Mouse (Mus musculus) urinary bladder, postnatal 14 days (tissue): ENCODE results near the gene Cox20.
A peak's percentile ranks its signal among the peaks of the same experiment; 100 is the strongest.
"Not testable (repeated sequence)": the region's sequence is repeated elsewhere in the genome, so short reads cannot be mapped to it uniquely, and the experiment has no call there.

Experiments
- DNase-seq: peaks from one replicate; pipeline ENCODE4 v3.0.0; 2021; ENCODE audit warnings: low spot score

Cox20 gene

GRCm38 (mm10) chr1:178318389-178319184, at the start of gene Cox20:
TSS of gene Cox20 (plus strand) at chr1:178319130.
- DNase-seq = peak; percentile 97

DNA sequence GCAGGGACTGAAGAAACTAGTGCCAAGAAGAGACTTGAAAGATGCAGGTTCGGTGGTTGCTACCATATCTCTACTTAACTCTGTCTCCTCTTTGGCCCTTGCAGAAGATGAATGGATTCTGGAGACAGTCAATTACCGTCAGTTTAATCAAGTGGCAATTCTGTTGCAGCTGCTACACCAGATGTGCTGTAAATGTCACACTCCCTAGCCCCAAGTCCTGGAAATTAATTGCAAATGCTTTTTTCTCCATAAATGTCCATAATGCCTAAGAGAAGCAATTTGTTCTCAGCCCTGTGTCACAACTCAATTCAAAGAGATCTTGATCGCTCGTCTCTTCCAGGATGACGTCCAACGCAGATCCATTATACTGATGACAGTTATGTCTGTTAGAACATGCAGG, 48.3 kb upstream of the Cox20 start:
- no peak for DNase-seq

GRCm38 (mm10) chr1:178275174-178275730, 43.7 kb upstream of the Cox20 start:
- DNase-seq = no peak

DNA sequence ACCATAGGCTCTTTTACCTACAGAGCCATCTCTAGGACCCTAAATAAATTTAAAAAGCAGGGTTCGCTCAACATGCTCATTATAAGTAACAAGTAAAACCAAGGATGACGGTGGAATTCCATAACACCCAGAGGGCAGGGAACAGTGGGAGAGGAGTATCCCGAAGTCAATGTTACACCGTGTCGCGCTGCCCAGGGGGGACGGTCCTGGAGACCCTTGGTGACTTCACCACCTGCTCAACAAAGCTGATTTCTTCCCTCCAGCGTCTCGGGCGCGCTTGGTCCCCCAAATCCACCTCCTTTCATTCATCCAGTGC, 43.2 kb upstream of the Cox20 start:
- DNase-seq = no peak

DNA sequence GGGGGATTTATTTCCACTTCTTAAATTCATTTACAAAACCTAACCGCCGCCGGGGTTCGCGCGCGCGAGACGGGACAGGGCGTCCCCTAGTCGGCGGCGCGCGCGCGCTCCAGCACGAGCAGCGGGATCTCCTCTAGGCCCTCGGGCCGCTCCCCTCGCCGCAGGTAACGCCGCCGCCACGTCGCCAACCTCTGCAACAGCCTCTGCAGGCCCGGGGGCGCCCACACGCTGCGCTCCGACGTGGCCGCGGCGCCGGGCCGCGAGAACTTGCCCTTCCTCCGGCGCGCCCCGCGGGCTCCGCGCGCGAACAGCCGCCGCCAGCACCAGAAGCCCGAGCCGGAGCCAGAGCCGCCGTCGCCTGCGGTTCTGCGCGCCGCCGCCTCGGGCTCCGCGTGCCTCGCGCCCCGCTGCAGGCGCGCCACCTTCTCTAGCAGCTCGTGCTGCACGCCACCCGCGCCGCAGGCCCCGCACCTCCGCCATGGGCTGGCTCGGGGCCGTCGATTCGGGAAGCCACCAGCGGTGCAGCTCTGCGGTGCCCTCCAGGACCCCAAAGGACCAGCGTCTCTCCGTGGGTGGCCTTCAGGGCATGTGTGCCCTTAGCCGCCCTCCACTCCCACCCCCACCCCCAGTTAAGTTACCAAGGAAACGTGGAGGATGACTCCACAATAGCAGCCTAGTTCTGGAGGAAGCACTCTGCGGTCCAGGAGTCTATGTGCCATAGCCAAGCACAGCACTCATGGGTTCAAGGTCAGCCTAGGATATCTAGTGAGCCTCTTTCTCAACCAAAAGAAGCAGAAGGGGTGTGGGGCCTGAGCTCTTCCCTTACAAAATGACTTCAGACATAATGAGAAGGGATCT, 42.6 kb upstream of the Cox20 start:
- peak; percentile 71 for DNase-seq

GRCm38 (mm10) chr1:178283314-178283713, 35.6 kb upstream of the Cox20 start:
- not testable (repeated sequence) for DNase-seq

GRCm38 (mm10) chr1:178283946-178284720, 34.8 kb upstream of the Cox20 start:
- no peak for DNase-seq

GRCm38 (mm10) chr1:178287601-178288176, 31.2 kb upstream of the Cox20 start:
- DNase-seq = no peak

- DNase-seq = no peak
These were observed 27.2 kb upstream of the Cox20 start for GRCm38 (mm10) chr1:178291716-178292115.

DNA sequence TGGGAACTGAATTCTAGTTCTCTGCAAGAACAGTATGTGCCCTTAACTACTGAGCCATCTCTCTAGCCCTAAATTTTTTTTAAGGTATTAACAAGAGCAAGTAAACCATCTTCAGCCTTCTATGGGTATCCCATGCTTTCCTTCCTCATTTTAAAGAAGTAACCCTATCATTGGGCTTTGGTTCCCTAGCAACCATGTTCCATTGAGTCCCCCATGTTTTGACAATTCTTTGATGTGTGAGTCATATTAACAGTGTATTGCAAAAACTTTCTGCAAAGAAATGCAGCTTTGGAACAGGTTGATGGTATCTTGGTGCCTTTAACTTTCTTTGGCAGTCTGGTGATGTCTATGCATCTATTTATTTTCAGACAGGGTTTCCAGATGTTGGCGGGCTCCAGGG, 24.9 kb upstream of the Cox20 start:
- no peak for DNase-seq

DNA sequence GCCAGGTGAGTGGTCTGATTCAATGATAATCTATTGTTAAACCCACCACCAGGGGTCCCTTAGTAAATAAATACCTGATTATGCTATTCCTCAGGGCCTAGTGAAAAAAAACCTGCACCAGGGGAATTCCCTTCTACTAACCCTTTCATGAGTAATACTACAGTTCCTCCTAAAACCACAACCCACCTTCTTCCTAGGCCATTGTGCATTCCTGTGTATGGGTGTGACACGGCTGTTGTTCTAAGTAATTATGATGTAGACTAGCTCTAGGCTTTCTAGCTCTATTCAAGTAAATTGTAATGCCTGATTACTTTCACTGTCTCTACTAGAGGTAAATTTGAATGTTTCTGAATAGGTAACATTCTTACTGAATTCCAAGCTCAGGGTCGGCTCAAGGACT, 17.7 kb upstream of the Cox20 start:
- not testable (repeated sequence) for DNase-seq

GRCm38 (mm10) chr1:178303425-178303824, 15.5 kb upstream of the Cox20 start:
- peak; percentile 83 for DNase-seq

DNA sequence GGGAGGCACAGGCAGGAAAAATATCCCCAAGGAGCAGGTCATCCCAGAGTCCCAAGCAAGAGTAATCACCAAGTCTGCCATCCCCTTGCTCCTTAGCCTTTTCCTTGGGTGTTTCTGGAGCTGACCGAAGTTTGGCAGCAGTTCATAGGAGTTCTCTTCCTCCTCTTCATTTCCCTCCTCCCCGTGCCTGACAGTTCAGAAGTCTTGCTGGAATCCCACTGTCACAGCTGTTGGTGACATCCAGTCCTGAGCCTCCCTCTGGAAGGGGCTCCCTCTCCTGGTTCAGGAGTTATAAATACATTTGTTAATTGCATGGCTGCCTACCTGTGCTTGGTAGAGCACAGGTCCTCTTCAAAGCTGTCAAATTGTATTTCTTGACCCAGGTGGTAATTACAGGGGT, 9.4 kb upstream of the Cox20 start:
- no peak for DNase-seq

DNA sequence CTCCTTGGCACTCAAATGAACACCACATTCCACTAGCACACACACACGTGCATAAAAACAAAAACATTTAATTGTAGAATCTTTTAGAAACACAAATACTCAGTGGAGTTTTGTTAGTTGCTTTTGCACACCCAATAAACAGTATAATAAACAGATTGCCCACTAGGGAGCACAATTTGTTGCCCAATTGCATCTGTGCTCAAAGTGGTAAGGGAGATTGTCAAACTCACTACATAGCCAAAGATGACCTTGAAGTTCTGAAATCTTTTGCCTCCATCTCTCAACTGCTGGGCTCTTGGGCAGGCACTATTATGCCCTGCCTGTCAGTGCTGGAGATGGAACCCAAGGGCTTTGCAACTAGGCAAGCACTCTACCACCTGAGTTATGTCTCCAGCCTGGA, 8.8 kb upstream of the Cox20 start:
- no peak for DNase-seq

- no peak for DNase-seq
These were observed 5.8 kb upstream of the Cox20 start for GRCm38 (mm10) chr1:178313039-178313597.

- no peak for DNase-seq
These were observed 4.7 kb upstream of the Cox20 start for GRCm38 (mm10) chr1:178314236-178314635.

DNA sequence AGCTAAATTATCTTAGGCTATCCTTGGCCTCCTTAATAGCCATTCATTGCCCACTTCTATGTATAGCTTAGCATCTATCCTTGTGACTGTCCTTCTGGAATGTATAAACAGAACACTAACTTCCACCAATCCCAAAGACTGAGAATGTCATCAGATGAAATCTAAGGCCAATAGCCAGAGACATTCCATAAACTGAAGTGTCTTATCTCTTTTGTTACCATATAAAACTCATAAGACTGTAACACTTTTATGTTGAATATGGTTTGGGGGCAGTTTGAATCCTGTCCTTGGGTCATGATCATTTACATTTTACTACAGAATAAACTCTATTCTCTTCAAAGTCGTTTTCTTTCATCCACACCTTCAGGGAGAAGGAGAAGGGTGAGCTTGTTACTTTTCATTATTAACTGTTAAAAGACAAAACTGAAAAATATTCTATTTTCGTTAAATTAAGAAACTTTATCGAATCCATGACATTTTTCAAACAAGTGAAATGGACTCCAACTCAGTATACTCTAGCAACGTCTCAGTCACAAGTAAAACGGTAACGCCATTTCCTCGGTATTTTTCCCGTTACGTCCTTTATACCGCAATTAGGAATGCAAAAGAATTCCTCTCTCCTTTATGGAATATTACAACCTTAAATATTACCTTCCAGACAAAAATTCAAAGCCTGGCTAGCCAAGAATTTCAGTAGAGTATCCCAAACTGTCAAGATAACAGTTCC, 1.5 kb upstream of the Cox20 start:
- no peak for DNase-seq

DNA sequence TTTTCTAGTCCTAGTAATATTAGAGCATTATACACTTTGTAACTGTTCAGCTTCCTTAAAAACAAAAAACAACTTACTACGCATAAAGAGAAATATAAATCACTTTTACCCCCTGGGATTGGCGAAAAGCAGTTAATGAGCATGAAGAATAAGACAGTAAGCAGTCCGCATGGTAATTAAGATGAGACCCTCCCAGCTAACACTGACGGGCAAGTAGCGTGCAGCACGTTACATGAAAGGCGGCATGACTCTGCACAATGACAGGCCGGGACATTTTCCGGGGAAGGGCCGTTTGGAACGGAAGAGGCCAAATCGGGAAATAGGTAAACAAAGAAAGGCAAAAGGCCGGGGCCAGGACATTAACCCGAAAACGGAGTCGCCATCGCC, 935 bp upstream of the Cox20 start:
- peak; percentile 89 for DNase-seq

- peak; percentile 41 for DNase-seq
These were observed 536 bp downstream of the Cox20 start for GRCm38 (mm10) chr1:178319295-178320037.

- no peak for DNase-seq
These were observed 1.2 kb downstream of the Cox20 start for GRCm38 (mm10) chr1:178320038-178320722.
